Mouse (Mus musculus) bone marrow, adult 2 months (tissue): ENCODE results near the gene Dcdc2c. TPM values are rescaled to one million over a fixed set of nuclear protein-coding genes. Genes with fewer than 3 reads are reported as not detected.
A peak's percentile ranks its signal among the peaks of the same experiment; 100 is the strongest.

Experiments used
- H3K27ac ChIP-seq: fragments of 200-500 bp; 2 replicates; pipeline ENCODE4 v1.5.1; 2012; ENCODE audit warnings: low read depth, mild to moderate bottlenecking, control low read depth, inconsistent platforms, low read length; ENCODE audit not compliant: control insufficient read depth, poor library complexity, insufficient read depth
- H3K4me1 ChIP-seq: fragments of 200-500 bp; 2 replicates; pipeline ENCODE4 v1.6.1; 2011; ENCODE audit warnings: low read length; ENCODE audit not compliant: control insufficient read depth, insufficient read depth
- H3K4me3 ChIP-seq: fragments of 200-500 bp; replicated peaks from 2 replicates; pipeline ENCODE3; 2011; ENCODE audit warnings: mild to moderate bottlenecking, low read depth, low read length, control low read depth; ENCODE audit not compliant: control insufficient read depth
- CTCF ChIP-seq: fragments of 200-500 bp; IDR thresholded peaks from 2 replicates; pipeline ENCODE4 v1.5.1; 2011; ENCODE audit warnings: low read length, control low read depth; ENCODE audit not compliant: control insufficient read depth, insufficient read depth
- POLR2A ChIP-seq: fragments of 200-500 bp; IDR thresholded peaks from 2 replicates; pipeline ENCODE4 v1.6.1; 2011; ENCODE audit warnings: low read depth, mild to moderate bottlenecking, control low read depth, low read length, borderline replicate concordance; ENCODE audit not compliant: control insufficient read depth
- WGBS: fragments of 180-500 bp; shearing (Covaris S2); methylation state at CpG from one replicate; pipeline ENCODE4 v1.1.7; 2018; 5-methylcytosine and 5-hydroxymethylcytosine counted together
- polyA plus RNA-seq: library from polyadenylated mRNA; stranded (reverse); fragments of >200 nt; gene quantifications from 2 replicates; pipeline ENCODE4 v1.2.4, GENCODE M21; 2011; ENCODE audit warnings: low replicate concordance; ENCODE audit not compliant: missing spikeins, insufficient read depth, insufficient read length

Gene Dcdc2c
- polyA plus RNA-seq: not detected in 2 replicates

DNA sequence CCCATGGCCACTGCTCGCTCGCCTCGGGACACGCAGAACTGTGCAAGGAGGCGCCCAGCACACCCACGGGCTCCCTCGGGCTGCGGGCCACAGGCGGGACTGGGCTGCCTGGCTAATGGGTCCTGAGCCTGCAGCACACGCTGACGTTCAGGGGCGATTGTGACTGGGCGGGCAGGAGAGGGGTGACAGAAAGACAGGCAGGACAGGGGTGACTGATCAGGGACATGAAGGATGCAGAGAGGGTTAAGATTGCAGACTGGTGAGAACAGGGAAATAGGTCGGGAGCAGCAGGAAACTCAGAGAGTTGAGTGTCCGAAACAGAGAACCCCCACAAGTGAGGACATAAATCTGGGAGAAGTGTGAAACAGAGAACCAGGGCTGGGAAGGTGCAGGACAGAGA, at the start of gene Dcdc2c:
Gene Dcdc2c (minus strand): TSS at position 101 of the 400 bp plus-strand sequence.
- no peaks in the 10 kb centered on the region for H3K4me1 ChIP-seq
- H3K27ac ChIP-seq: no peak within 1 kb of the TSS
- no peak within 1 kb of the TSS for H3K4me3 ChIP-seq
- 66% methylated on average over 15 of the region's 15 CpGs for WGBS
- TF ChIP-seq POLR2A (no peak), CTCF (no peak)

DNA sequence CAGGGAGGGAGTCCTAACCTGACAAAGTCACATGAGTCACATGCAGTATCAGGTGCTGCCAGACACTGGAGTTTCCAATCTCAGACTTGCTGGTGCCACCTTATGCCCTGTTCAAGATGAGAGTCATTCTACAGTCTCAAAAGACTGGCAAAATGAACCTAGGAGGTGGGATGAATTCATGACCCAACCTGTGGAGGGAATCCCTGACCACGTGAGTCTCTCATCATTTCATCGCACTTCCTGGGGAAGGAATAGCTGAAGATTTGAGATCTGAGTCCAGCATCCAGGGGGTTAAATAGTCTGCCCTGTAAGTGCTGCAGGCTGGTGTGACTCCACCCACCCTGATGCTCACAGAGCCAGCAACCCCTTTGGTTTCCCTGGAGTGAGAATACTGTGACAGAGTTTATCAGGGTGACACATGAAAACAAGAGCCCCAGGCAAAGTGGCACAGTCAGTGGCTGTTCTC, 46.4 kb upstream of the Dcdc2c start:
- Histone ChIP-seq H3K27ac (no peak overlapping the region), H3K4me1 (no peaks in the 10 kb centered on the region), H3K4me3 (no peak overlapping the region)
- 58% methylated on average over 2 of the region's 2 CpGs for WGBS
- TF ChIP-seq CTCF (no peak), POLR2A (no peak)

DNA sequence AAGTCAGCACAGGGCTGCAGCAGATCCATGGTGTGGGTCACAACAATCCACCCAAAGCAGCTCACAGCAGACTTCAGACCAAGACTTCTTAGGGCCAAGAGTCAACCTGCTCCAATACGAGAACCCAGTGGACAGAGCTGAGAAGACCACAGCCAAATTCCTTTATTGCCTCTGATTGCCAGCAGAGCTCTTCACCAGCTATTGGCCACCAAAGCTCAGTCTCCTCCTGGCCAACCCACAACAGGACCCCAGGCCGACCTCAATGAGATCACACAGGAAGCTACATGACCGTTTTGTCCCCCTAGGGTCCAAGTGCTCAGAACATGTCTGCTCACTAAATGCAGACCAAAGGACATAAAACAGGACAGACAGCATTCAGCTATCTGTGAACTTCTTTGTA, 45.9 kb upstream of the Dcdc2c start:
- TF ChIP-seq CTCF: no peak
- TF ChIP-seq POLR2A: no peak
- WGBS: 39% methylated on average over 3 of the region's 3 CpGs

DNA sequence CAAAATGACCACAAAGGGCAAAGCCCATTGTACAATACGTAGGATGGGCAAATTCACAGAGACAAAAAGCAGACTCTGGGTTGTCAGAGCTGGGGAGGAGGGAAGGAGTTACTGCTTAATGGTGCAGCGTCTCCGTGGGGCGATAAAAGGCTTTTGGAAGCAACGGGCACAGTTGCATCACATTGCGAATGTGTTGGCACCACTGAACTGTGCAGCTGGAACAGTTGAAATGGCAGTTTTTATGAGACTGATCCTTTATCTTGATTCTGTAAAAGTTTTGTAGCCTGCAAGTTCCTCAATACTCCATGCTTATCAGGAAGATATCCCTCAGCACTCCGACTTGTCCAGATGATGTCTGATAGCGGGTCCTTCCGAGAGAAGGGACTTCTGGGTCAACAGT, 45.5 kb upstream of the Dcdc2c start:
- no peak overlapping the region for H3K27ac ChIP-seq
- TF ChIP-seq POLR2A (no peak), CTCF (no peak)
- WGBS: 73% methylated on average over 9 of the region's 9 CpGs
- no peak overlapping the region for H3K4me3 ChIP-seq
- H3K4me1 ChIP-seq: no peaks in the 10 kb centered on the region

More for the DNA sequence above, 45.9 kb upstream of the Dcdc2c start:
- H3K27ac ChIP-seq: no peak overlapping the region
- H3K4me1 ChIP-seq: no peaks in the 10 kb centered on the region
- no peak overlapping the region for H3K4me3 ChIP-seq

DNA sequence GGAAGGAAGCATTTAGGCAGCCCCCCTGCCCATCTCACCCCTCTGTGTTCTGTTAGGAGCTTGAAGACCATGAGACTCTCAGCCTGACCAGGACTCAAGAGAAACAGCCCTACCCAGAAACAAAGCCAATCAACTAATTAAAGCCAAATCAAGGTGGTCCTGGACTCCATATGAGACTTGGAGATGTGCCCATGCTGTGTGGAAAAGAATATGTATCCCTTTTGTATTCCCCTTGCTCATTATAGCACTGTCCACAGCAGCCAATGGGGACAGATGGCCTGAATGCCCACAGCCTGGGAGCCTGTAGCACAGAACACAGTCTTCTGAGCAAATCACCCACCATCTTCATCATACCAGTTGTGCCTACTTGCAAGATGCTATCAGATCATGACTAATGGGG, 44.7 kb upstream of the Dcdc2c start:
- H3K27ac ChIP-seq: no peak overlapping the region
- no peak for TF ChIP-seq CTCF
- no peak for TF ChIP-seq POLR2A

DNA sequence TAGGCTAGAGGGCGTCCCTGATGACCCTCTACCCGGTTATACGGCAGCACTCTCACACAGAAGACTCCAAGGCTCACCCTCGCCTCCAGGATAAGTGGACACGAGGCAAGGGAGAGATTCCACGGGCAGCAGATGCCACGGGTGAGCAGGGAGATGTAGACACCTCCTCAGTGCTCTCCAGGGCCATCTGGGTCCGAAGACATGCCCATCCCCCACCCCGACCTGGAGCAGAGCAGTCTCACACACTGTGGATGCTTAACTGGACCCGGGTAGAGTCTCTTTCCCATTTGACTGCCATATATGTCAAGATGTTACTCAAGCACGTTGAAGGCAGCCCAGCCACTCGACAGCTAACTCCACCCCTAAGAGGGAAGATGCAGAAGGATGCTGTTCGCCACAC, 38.2 kb upstream of the Dcdc2c start:
- WGBS: 47% methylated on average over 13 of the region's 13 CpGs
- H3K4me3 ChIP-seq: no peak overlapping the region
- TF ChIP-seq POLR2A (no peak), CTCF (no peak)
- H3K27ac ChIP-seq: no peak overlapping the region
- H3K4me1 ChIP-seq: no peaks in the 10 kb centered on the region

More for the DNA sequence above, 44.7 kb upstream of the Dcdc2c start:
- Histone ChIP-seq H3K4me3 (no peak overlapping the region), H3K4me1 (no peaks in the 10 kb centered on the region)

DNA sequence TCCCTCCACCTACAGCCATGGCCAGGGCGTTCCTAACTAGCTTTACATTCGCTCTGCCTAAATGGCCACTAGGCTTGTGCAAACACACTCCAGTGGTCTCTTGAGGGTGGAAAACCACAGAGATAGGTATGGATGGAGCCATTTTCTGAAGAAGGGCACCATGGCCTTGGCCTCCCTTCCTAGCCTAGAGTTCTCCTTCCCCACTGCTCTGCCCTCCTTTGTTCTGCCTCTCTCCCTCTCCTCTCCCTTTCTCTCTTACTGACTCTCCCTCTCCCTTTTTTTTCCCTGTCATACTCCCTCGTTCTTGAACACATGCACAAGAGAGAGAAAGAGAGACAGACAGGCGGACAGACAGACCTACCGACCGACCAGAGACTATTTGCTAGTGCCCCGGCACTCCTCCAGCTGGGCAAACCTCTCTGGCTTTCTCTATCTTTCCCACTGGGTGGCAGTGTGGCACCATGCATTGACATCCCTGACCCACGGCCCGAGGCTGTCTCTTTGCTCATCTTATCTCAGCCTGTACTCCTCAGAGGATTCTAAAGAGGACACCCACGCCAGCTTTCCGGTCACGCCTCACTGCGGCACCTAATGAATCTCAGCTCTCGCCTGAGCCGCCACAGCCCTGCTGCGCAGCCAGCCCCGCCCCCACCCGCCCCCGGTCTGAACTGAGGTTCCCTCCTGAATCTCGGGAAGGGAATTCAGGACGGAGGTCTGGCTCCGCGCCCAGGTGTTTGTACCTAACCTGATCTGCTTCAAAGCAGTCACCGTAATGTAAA, 37.1 kb upstream of the Dcdc2c start:
- H3K4me3 ChIP-seq: no peak overlapping the region
- TF ChIP-seq CTCF: peak; percentile 64
- no peak for TF ChIP-seq POLR2A
- no peaks in the 10 kb centered on the region for H3K4me1 ChIP-seq
- H3K27ac ChIP-seq: no peak overlapping the region
- WGBS: 11% methylated on average over 24 of the region's 24 CpGs

DNA sequence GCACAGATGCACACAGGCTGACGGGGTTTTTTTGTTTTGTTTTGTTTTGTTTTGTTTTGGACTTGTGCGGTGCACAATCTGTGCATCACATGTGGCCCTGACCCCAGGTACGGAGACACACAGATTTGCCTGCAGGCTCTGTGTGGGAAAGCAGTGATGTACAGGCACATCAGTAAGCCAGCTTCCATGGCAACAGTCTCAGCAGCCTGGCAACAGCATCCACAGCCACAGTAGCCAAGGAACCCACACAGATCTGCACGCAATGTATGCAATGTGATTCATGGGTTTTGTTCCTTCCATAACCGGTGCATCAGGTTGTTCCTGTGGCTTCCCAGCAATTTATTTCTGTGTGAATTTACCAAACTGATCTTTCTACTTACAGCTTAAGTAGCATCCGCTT, 35.8 kb upstream of the Dcdc2c start:
- WGBS: 79% methylated on average over 6 of the region's 6 CpGs
- Histone ChIP-seq H3K4me1 (no peaks in the 10 kb centered on the region), H3K27ac (no peak overlapping the region), H3K4me3 (no peak overlapping the region)
- TF ChIP-seq CTCF (no peak), POLR2A (no peak)

DNA sequence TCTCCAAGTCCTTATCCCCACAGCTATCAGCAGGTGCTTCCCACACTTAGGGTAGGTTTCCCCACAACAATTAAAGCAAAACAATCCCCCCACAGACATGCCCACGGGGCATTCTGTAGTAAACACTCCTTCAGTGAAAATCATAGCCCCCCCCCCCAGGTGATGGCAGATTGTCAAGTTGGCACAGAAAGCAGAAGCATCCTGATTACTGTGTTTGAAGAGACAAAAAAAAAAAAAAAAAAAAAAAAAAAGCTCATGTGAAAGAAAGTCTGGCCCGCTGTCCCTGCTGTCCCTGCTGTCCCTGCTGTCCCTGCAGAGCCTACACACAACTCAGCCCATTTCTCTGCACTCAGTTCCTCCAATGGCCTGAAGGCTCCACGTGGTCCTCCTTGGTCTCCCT, 31.8 kb upstream of the Dcdc2c start:
- Histone ChIP-seq H3K4me1 (no peaks in the 10 kb centered on the region), H3K27ac (no peak overlapping the region), H3K4me3 (no peak overlapping the region)
- no peak for TF ChIP-seq CTCF
- no peak for TF ChIP-seq POLR2A
- WGBS: 43% methylated on average over 3 of the region's 3 CpGs
